Mouse (Mus musculus) kidney, postnatal 0 days (tissue): ENCODE measurements around the gene Ptges3l. TPM values are rescaled to one million over a fixed set of nuclear protein-coding genes. Genes with fewer than 3 reads are reported as not detected.
A peak's percentile ranks its signal among the peaks of the same experiment; 100 is the strongest.
"Not testable (repeated sequence)": the region's sequence is repeated elsewhere in the genome, so short reads cannot be mapped to it uniquely, and the experiment has no call there.

Source experiments
- ATAC-seq: fragments of 200-750 bp; cut with Nextera tagmentation; replicated peaks from 2 replicates; pipeline ENCODE4 v1.8.0; 2017; ENCODE audit warnings: low read depth, moderate number of reproducible peaks, moderate TSS enrichment, moderate library complexity; ENCODE audit not compliant: low FRiP score
- DNase-seq: peaks from one replicate; pipeline ENCODE4 v3.0.0-alpha.2; 2016; ENCODE audit warnings: low spot score
- H3K27ac ChIP-seq: fragments of 300-500 bp; sonication (generic); 2 replicates; pipeline ENCODE4 v1.5.1; 2014; ENCODE audit warnings: mild to moderate bottlenecking
- H3K27me3 ChIP-seq: fragments of 300-500 bp; sonication (generic); 2 replicates; pipeline ENCODE4 v1.6.1; 2014; ENCODE audit warnings: low read length, mixed read lengths; ENCODE audit not compliant: insufficient read depth
- H3K36me3 ChIP-seq: fragments of 300-500 bp; sonication (generic); 2 replicates; pipeline ENCODE4 v1.6.1; 2014; ENCODE audit warnings: low read length, mixed read lengths; ENCODE audit not compliant: insufficient read depth
- H3K4me1 ChIP-seq: fragments of 300-500 bp; sonication (generic); replicated peaks from 2 replicates; pipeline ENCODE4 v1.6.1; 2014; ENCODE audit warnings: antibody characterized with exemption, low read length, mixed read lengths; ENCODE audit not compliant: insufficient read depth
- H3K4me2 ChIP-seq: fragments of 300-500 bp; sonication (generic); 2 replicates; pipeline ENCODE4 v1.6.1; 2014; ENCODE audit warnings: mild to moderate bottlenecking, low read length, moderate library complexity, mixed read lengths
- H3K4me3 ChIP-seq: fragments of 300-500 bp; sonication (generic); replicated peaks from 2 replicates; pipeline ENCODE4 v1.5.1; 2014; ENCODE audit warnings: low read depth, low read length
- H3K9ac ChIP-seq: fragments of 300-500 bp; sonication (generic); 2 replicates; pipeline ENCODE4 v1.6.1; 2014; ENCODE audit warnings: low read depth, low read length
- H3K9me3 ChIP-seq: fragments of 300-500 bp; sonication (generic); replicated peaks from 2 replicates; pipeline ENCODE4 v1.6.1; 2016; ENCODE audit warnings: low read length, inconsistent platforms, mixed read lengths
- CTCF ChIP-seq: IDR thresholded peaks from 2 replicates; pipeline ENCODE4 v1.5.1; 2016; ENCODE audit warnings: antibody characterized with exemption, low read depth, mild to moderate bottlenecking, moderate library complexity
- WGBS: fragments of 180-500 bp; shearing (Covaris S2); extraction: QIAGEN DNeasy Blood & Tissue Kit; methylation state at CpG from one replicate; pipeline ENCODE4 v1.1.7; 2014; 5-methylcytosine and 5-hydroxymethylcytosine counted together
- polyA plus RNA-seq: library from polyadenylated mRNA; unstranded; fragments of >200 nt; fragmentation: Nextera tagmentation; extraction: Ambion mirVana; gene quantifications from 2 replicates; pipeline ENCODE4 v1.2.1, GENCODE M21; 2015

The Ptges3l gene
- polyA plus RNA-seq, 1 experiment from 2014 or later, result 8.7 TPM

GRCm38 (mm10) chr11:101446319-101446718 lies 21.2 kb upstream of the Ptges3l start:
- no peak for ATAC-seq
- Histone ChIP-seq H3K27me3 (no peaks in the 10 kb centered on the region), H3K4me2 (no peak overlapping the region), H3K36me3 (peaks cover 17% of the 10 kb centered on the region), H3K4me3 (no peak overlapping the region), H3K9ac (no peak overlapping the region), H3K4me1 (peaks cover 7% of the 10 kb centered on the region; the same call in 1 of the 2 replicates), H3K27ac (no peak overlapping the region), H3K9me3 (no peaks in the 10 kb centered on the region)
- no peak for TF ChIP-seq CTCF
- 64% methylated on average over 1 of the region's 1 CpGs for WGBS
- DNase-seq, result no peak

DNA sequence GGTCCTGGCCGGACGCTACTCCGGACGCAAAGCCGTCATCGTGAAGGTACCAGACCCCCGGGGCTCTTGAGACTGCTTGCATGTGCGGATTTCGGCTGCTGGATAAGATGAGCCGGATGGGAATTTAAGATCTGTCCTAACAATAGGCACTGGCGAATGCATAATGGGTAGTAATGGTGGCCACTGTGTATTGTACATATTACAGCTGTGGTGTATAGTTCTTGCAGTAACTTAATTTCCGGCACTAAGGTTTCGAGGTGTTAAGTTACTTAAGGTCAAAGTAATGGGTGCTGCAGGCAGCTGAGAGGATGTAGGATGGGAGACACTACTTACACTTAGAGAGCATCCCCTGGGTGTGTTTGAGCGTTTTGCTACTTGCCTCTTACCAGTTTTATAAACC lies 17.6 kb upstream of the Ptges3l start:
- Histone ChIP-seq H3K9me3 (no peaks in the 10 kb centered on the region), H3K4me1 (peaks cover 3% of the 10 kb centered on the region; the same call in 1 of the 2 replicates), H3K9ac (peak overlapping the region; percentile 95), H3K27me3 (no peaks in the 10 kb centered on the region), H3K36me3 (peaks cover 17% of the 10 kb centered on the region), H3K4me2 (peak overlapping the region; percentile 87), H3K4me3 (peak overlapping the region; percentile 87), H3K27ac (peak overlapping the region; percentile 92)
- 0% methylated on average over 14 of the region's 14 CpGs for WGBS
- no peak for TF ChIP-seq CTCF
- DNase-seq (peak; percentile 43), ATAC-seq (peak; percentile 0; the same call in 1 of the 2 replicates)

DNA sequence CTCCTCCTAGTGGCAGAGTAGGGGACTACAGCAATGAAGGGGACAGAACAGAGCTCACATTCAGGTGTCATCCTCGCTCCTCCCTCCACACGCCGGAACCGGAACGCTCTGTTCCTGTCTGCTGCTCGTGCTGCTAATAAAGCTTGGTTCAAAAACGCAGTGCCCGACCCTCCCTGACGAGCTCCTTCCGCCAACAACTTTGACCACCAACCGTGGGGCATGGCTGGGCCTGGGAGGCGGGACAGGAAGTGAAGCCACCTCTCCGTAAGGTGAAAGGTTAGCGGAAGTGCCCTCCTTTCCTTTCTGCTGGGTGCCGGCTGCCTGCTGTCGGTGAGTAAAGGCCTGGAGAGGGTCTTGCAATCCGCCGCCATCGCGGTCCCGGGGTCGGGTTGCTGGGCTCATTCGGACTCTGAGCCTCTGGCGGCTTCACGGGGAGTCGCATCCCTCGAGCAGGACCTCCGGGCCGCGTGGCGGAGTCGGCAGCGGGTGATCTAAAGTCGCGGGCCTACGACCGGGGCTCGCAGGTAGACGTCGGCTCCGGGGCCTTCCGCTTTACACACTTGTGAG lies 17.1 kb upstream of the Ptges3l start, which contains the start of gene Rpl27:
Rpl27 (plus strand) TSS at position 172 of the 567 bp plus-strand sequence.
- DNase-seq, result peak; percentile 100
- H3K9ac ChIP-seq, result peak within 1 kb of the TSS; percentile 95
- ATAC-seq, result peak; percentile 98
- no peaks in the 10 kb centered on the region for H3K9me3 ChIP-seq
- H3K4me3 ChIP-seq, result peak within 1 kb of the TSS; percentile 87
- no peaks in the 10 kb centered on the region for H3K27me3 ChIP-seq
- peaks cover 17% of the 10 kb centered on the region for H3K36me3 ChIP-seq
- H3K4me2 ChIP-seq, result peak within 1 kb of the TSS; percentile 87
- H3K27ac ChIP-seq, result peak within 1 kb of the TSS; percentile 92
- under 1% methylated on average over 42 of the region's 42 CpGs for WGBS
- H3K4me1 ChIP-seq, result peaks cover 3% of the 10 kb centered on the region; the same call in 1 of the 2 replicates
- TF ChIP-seq CTCF, result peak; percentile 85; the same call in 1 of the 2 replicates

DNA sequence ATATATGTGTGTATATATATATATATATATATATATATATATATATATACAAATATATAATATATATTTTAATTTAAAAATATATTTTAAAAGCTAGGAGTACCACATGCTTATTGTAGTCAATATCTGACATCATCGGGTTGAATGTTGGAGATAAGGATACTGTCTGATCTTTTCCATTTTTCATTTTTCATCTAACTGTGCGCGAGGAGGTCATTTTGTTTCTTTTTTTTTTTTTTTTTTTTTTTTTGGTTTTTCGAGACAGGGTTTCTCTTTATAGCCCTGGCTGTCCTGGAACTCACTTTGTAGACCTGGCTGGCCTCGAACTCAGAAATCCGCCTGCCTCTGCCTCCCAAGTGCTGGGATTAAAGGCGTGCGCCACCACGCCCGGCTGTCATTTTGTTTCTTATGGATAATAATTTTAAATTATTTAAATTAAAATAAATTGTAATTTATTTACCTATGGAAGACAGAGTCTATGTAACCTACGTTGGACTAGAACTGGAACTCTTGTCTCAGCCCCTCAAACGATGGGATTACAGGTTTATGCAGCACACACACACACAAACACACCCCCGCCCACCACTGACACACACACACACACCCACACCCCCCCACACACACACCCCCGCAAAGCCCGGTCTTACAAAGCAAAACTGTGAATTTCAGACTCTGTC lies 16.5 kb upstream of the Ptges3l start:
- not testable (repeated sequence) for H3K4me1 ChIP-seq, DNase-seq, ATAC-seq, H3K27ac ChIP-seq, H3K9ac ChIP-seq, H3K9me3 ChIP-seq, H3K27me3 ChIP-seq
- 36% methylated on average over 15 of the region's 15 CpGs for WGBS
- Histone ChIP-seq H3K4me3 (peak overlapping the region; percentile 23; the same call in 1 of the 2 replicates), H3K4me2 (peak overlapping the region; percentile 49; the same call in 1 of the 2 replicates), H3K36me3 (peaks cover 17% of the 10 kb centered on the region)

GRCm38 (mm10) chr11:101438006-101438405 lies 12.9 kb upstream of the Ptges3l start:
- H3K9ac ChIP-seq, H3K4me1 ChIP-seq, H3K27ac ChIP-seq, H3K4me2 ChIP-seq, ATAC-seq, H3K4me3 ChIP-seq, DNase-seq, H3K9me3 ChIP-seq, H3K27me3 ChIP-seq: not testable (repeated sequence)
- H3K36me3 ChIP-seq, result peaks cover 22% of the 10 kb centered on the region
- whole genome bisulfite sequencing, result 52% methylated on average over 3 of the region's 3 CpGs

DNA sequence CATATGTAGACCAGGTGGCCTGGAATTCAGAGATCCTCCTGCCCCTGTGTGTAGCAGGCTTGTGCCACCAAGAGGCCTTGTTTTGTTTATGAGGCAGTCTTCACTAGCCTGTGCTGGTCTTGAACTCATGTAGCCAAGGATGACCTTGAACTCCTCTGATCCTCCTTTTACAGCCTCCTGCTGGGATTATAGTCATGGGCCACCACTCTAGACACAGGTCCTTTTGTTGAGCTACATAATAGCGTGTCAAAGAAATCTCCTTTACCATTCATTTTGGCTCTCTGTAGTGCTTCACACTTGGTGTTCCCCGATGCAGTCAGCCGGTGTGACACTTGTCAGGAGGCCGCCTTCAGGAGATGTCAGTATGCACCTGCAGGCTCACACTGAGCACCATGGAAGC lies 11.8 kb upstream of the Ptges3l start:
- Histone ChIP-seq H3K9me3 (no peaks in the 10 kb centered on the region), H3K27ac (no peak overlapping the region), H3K36me3 (peaks cover 30% of the 10 kb centered on the region), H3K4me3 (no peak overlapping the region), H3K4me2 (no peak overlapping the region), H3K27me3 (no peaks in the 10 kb centered on the region), H3K4me1 (no peaks in the 10 kb centered on the region), H3K9ac (no peak overlapping the region)
- 86% methylated on average over 4 of the region's 4 CpGs for WGBS
- no peak for TF ChIP-seq CTCF
- DNase-seq, result no peak
- ATAC-seq, result no peak
